Mouse (Mus musculus) liver, embryonic 14.5 days (tissue): ENCODE measurements around the gene Lgr6. TPM values are rescaled to one million over a fixed set of nuclear protein-coding genes. Genes with fewer than 3 reads are reported as not detected.

Source experiments
- ATAC-seq: fragments of 200-750 bp; cut with Nextera tagmentation; 2 replicates; pipeline ENCODE4 v1.8.0; 2017; ENCODE audit warnings: moderate number of reproducible peaks, mild to moderate bottlenecking, moderate library complexity; ENCODE audit not compliant: insufficient read depth
- DNase-seq, 3 experiments: peaks; one replicate each; pipeline ENCODE4 v3.0.0-alpha.2; 2012 to 2013; ENCODE audit warnings: low read depth in 3 of 3, low spot score in 3 of 3
- H3K27ac ChIP-seq: fragments of 300-500 bp; sonication (generic); 2 replicates; pipeline ENCODE4 v1.5.1; 2014; ENCODE audit warnings: moderate library complexity, mild to moderate bottlenecking, control low read depth, inconsistent platforms
- H3K27me3 ChIP-seq: fragments of 300-500 bp; sonication (generic); 2 replicates; pipeline ENCODE4 v1.6.1; 2014; ENCODE audit warnings: mild to moderate bottlenecking, low read length, moderate library complexity; ENCODE audit not compliant: control insufficient read depth, insufficient read depth
- H3K36me3 ChIP-seq: fragments of 300-500 bp; sonication (generic); replicated peaks from 2 replicates; pipeline ENCODE4 v1.6.1; 2014; ENCODE audit warnings: low read depth; ENCODE audit not compliant: control insufficient read depth, insufficient read depth
- H3K4me1 ChIP-seq, 2 experiments: fragments of 200-500 bp in 1 of 2; fragments of 300-500 bp in 1 of 2; sonication (generic) in 1 of 2; replicated peaks; 2 replicates each; pipeline ENCODE4 v1.6.1; 2012 to 2014; ENCODE audit warnings: antibody characterized with exemption in 1 of 2, inconsistent platforms in 1 of 2, low read length in 1 of 2; ENCODE audit not compliant: control insufficient read depth in 2 of 2, insufficient read depth in 2 of 2
- H3K4me2 ChIP-seq: fragments of 300-500 bp; sonication (generic); 2 replicates; pipeline ENCODE4 v1.6.1; 2014; ENCODE audit warnings: low read depth, mild to moderate bottlenecking, control low read depth, moderate library complexity
- H3K4me3 ChIP-seq, 2 experiments: fragments of 200-500 bp in 1 of 2; fragments of 300-500 bp in 1 of 2; sonication (generic) in 1 of 2; 2 replicates each; pipeline ENCODE4 v1.5.1; 2012 to 2014; ENCODE audit warnings: low read depth in 2 of 2, low read length in 2 of 2, mild to moderate bottlenecking in 2 of 2, control low read depth in 1 of 2, inconsistent platforms in 1 of 2, moderate library complexity in 1 of 2; ENCODE audit not compliant: insufficient read depth in 1 of 2
- H3K9ac ChIP-seq: fragments of 300-500 bp; sonication (generic); replicated peaks from 2 replicates; pipeline ENCODE4 v1.6.1; 2014; ENCODE audit warnings: mild to moderate bottlenecking, control low read depth, moderate library complexity
- H3K9me3 ChIP-seq: fragments of 300-500 bp; sonication (generic); 2 replicates; pipeline ENCODE4 v1.6.1; 2016; ENCODE audit warnings: low read length, mixed read lengths; ENCODE audit not compliant: control insufficient read depth
- CTCF ChIP-seq: IDR thresholded peaks from 2 replicates; pipeline ENCODE4 v1.5.1; 2016; ENCODE audit warnings: antibody characterized with exemption, low read depth, control low read depth
- EP300 ChIP-seq: IDR thresholded peaks from 2 replicates; pipeline ENCODE4 v1.6.1; 2016; ENCODE audit warnings: antibody characterized with exemption, low read depth
- WGBS: fragments of 180-500 bp; shearing (Covaris S2); extraction: QIAGEN DNeasy Blood & Tissue Kit; methylation state at CpG from one replicate; pipeline ENCODE4 v1.1.7; 2014; ENCODE audit not compliant: insufficient replicate concordance; 5-methylcytosine and 5-hydroxymethylcytosine counted together
- polyA plus RNA-seq, 2 experiments: library from polyadenylated mRNA; depleted of rRNA in 1 of 2; stranded (reverse) in 1 of 2; unstranded in 1 of 2; fragments of >200 nt; fragmentation: Nextera tagmentation in 1 of 2; extraction: Ambion mirVana in 1 of 2; gene quantifications; 2 replicates each; pipeline versions ENCODE4 v1.2.1 to v1.2.3; 2012 to 2014

The Lgr6 gene
- polyA plus RNA-seq, 2 experiments: 0.02 to 0.05 TPM

DNA sequence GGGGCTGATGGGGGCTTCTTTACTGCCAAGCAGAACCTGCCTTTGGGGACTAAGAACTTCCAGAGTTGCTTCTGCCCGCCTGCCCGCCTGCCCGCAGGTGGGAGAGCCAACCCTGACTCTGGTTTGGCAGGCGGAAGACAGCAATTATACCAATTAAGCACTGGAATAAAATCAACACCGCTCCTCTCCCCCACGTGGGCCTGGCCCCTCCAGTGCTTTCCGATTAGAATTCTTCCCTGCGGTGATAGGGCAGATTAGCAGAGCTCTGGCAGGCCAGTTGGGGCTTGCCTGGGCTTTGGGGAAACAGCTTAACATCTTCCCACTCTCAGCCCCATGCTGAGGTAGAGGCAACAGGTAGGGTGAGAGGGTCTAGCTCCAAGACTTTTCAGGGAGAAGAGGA lies 72.4 kb downstream of the Lgr6 start:
- TF ChIP-seq CTCF: no peak
- no peak for TF ChIP-seq EP300
- no peaks in the 10 kb centered on the region for H3K9me3 ChIP-seq
- WGBS: 41% methylated on average over 8 of the region's 8 CpGs
- H3K27me3 ChIP-seq: no peaks in the 10 kb centered on the region
- no peak for ATAC-seq
- H3K4me3 ChIP-seq: no peak overlapping the region
- H3K27ac ChIP-seq: no peak overlapping the region
- H3K9ac ChIP-seq: no peak overlapping the region
- no peaks in the 10 kb centered on the region for H3K4me1 ChIP-seq
- H3K36me3 ChIP-seq: no peaks in the 10 kb centered on the region
- H3K4me2 ChIP-seq: no peak overlapping the region
- DNase-seq: no peak

GRCm38 (mm10) chr1:135030121-135030520 lies 75.0 kb downstream of the Lgr6 start:
- WGBS: 40% methylated on average over 2 of the region's 2 CpGs
- no peak overlapping the region for H3K4me2 ChIP-seq
- no peak overlapping the region for H3K9ac ChIP-seq
- H3K4me1 ChIP-seq: no peaks in the 10 kb centered on the region
- TF ChIP-seq EP300: no peak
- TF ChIP-seq CTCF: 0 out of 2 replicates have a peak, but pooled peaks have one; percentile 18
- H3K36me3 ChIP-seq: no peaks in the 10 kb centered on the region
- no peak overlapping the region for H3K27ac ChIP-seq
- DNase-seq (no peak), ATAC-seq (no peak)
- no peaks in the 10 kb centered on the region for H3K27me3 ChIP-seq
- no peaks in the 10 kb centered on the region for H3K9me3 ChIP-seq
- H3K4me3 ChIP-seq: no peak overlapping the region

GRCm38 (mm10) chr1:135026275-135026674 lies 78.8 kb downstream of the Lgr6 start:
- DNase-seq (no peak), ATAC-seq (no peak)
- H3K4me2 ChIP-seq: no peak overlapping the region
- no peak for TF ChIP-seq EP300
- TF ChIP-seq CTCF: no peak
- H3K36me3 ChIP-seq: no peaks in the 10 kb centered on the region
- no peaks in the 10 kb centered on the region for H3K4me1 ChIP-seq
- H3K27ac ChIP-seq: no peak overlapping the region
- 51% methylated on average over 1 of the region's 1 CpGs for WGBS
- no peak overlapping the region for H3K4me3 ChIP-seq
- H3K27me3 ChIP-seq: no peaks in the 10 kb centered on the region
- no peaks in the 10 kb centered on the region for H3K9me3 ChIP-seq
- H3K9ac ChIP-seq: no peak overlapping the region

DNA sequence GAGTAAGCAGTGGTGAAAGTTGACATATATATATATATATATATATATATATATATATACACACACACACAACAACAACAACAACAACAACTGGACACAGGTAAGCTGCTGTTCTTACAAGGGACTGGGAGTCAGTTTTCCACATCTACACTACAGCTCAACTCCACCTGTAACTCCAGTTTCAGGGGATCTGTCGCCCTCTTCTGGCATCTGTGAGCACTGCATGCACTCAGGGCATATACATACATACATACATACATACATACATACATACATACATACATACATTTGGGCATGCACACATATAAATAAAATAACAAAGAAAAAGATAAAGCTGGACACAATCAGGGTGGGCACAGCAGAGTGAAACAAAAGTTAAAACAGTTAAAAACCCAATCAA lies 81.5 kb downstream of the Lgr6 start:
- no peaks in the 10 kb centered on the region; a peak in 1 of 4 replicates for H3K4me1 ChIP-seq
- 46% methylated on average over 1 of the region's 1 CpGs for WGBS
- TF ChIP-seq CTCF: peak; percentile 48
- no peak for TF ChIP-seq EP300
- no peak overlapping the region for H3K9ac ChIP-seq
- no peak overlapping the region for H3K4me2 ChIP-seq
- H3K27ac ChIP-seq: no peak overlapping the region
- no peak for DNase-seq
- no peaks in the 10 kb centered on the region; the same call in 1 of the 2 replicates for H3K27me3 ChIP-seq
- H3K36me3 ChIP-seq: no peaks in the 10 kb centered on the region
- no peaks in the 10 kb centered on the region for H3K9me3 ChIP-seq
- H3K4me3 ChIP-seq: no peak overlapping the region
- ATAC-seq: no peak

DNA sequence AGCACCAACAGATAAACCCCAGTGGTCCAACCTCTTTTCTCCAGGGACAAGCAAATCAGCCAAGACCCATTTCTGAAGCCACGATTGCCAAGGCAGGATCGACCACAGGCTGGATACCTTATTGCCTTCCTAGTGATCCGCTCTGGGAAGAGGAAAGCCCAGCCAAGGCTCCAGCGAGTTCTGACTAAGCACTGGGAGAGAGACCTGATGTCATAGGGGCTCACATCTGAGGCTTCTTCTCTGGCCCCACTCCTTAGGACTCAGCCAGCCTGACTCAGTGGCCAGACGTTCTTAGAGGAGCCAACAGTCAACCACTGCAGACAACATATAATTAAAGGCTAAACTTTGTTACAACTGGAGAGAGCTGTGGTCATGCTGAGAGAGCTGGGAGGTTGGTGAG lies 83.1 kb downstream of the Lgr6 start:
- no peaks in the 10 kb centered on the region for H3K36me3 ChIP-seq
- H3K9me3 ChIP-seq: no peaks in the 10 kb centered on the region
- H3K27me3 ChIP-seq: no peaks in the 10 kb centered on the region; the same call in 1 of the 2 replicates
- H3K4me1 ChIP-seq: no peaks in the 10 kb centered on the region; a peak in 1 of 4 replicates
- no peak overlapping the region for H3K4me2 ChIP-seq
- TF ChIP-seq EP300: no peak
- no peak for TF ChIP-seq CTCF
- H3K4me3 ChIP-seq: no peak overlapping the region
- no peak overlapping the region for H3K9ac ChIP-seq
- no peak overlapping the region for H3K27ac ChIP-seq
- ATAC-seq: no peak
- 61% methylated on average over 5 of the region's 5 CpGs for WGBS
- DNase-seq: no peak
